Mouse (Mus musculus): Measurements from ENCODE around the gene Pla2g4a. TPM values are rescaled to one million over a fixed set of nuclear protein-coding genes. Genes with fewer than 3 reads are reported as not detected.

Gene Pla2g4a
- polyA plus RNA-seq, 1 experiment from 2014 or later: 45.6 TPM

DNA sequence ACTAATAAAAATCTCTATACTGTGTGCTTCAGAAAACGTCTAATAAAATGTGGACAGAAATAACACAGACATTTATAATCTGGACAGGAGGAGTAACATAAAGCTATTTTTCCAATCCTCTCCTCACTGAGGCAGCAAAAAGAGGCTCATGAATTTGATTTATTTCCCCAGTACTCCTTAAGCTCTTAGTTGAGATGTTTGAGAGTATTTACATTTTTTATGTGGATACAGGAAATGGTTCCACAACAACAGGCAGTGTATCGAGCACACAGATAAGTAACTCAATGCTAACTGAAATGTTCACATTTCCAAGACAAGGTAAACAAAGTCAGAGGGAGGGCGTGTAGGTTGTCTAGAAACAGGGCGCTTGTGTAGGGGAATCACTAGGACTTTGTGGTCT is 48.1 kb downstream of the Pla2g4a start:
- Histone ChIP-seq H3K9me3 (replicated peaks; ENCODE audit: control insufficient read depth, low read length) (no peaks in the 10 kb centered on the region), H3K4me3 (replicated peaks; ENCODE audit: low read length) (no peak overlapping the region), H3K9ac (ENCODE audit: low read length) (no peak overlapping the region), H3K4me1 (ENCODE audit: control insufficient read depth, insufficient read depth, low read length) (0 out of 2 replicates have a peak, but pooled peaks cover 6% of the 10 kb centered on the region), H3K36me3 (ENCODE audit: control insufficient read depth, insufficient read depth, low read length) (no peaks in the 10 kb centered on the region), H3K27me3 (ENCODE audit: control insufficient read depth, insufficient read depth, low read length) (no peaks in the 10 kb centered on the region), H3K27ac (ENCODE audit: low read length) (no peak overlapping the region), H3K4me2 (ENCODE audit: low read depth, low read length) (no peak overlapping the region)
- no peak for ATAC-seq (ENCODE audit: insufficient read depth, low FRiP score)
- 16% methylated on average over 4 of the region's 4 CpGs for WGBS

DNA sequence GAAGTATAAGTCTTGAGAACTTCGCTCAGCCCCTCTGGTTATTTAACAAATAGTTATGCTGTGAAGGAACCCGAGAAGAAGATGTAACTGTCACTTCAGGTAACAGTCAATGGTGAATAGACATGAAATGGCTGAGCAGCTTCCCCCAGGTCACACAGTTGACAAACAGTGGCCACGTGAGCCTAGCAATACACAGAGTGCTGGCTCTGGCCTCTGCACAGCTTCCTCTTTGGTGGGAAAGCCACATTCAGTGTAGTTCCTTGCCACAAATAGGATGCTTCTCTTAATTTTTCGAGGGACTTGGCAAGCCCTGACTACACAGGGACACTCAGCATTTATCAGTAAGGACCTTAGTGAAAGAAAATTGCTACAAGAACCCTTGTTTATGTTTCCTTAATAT is 50.0 kb downstream of the Pla2g4a start:
- no peak overlapping the region for H3K4me3 ChIP-seq (replicated peaks; ENCODE audit: low read length)

GRCm38 (mm10) chr1:149898001-149898625 is 63.0 kb downstream of the Pla2g4a start:
- H3K9me3 ChIP-seq (replicated peaks; ENCODE audit: control insufficient read depth, low read length): no peaks in the 10 kb centered on the region
- WGBS: 74% methylated on average over 4 of the region's 4 CpGs

More for the DNA sequence above, 50.0 kb downstream of the Pla2g4a start:
- H3K27me3 ChIP-seq (ENCODE audit: control insufficient read depth, insufficient read depth, low read length): no peaks in the 10 kb centered on the region
- no peaks in the 10 kb centered on the region for H3K9me3 ChIP-seq (replicated peaks; ENCODE audit: control insufficient read depth, low read length)
- no peak overlapping the region for H3K27ac ChIP-seq (ENCODE audit: low read length)
- H3K4me1 ChIP-seq (ENCODE audit: control insufficient read depth, insufficient read depth, low read length): 0 out of 2 replicates have a peak, but pooled peaks cover 6% of the 10 kb centered on the region
- WGBS: 73% methylated on average over 4 of the region's 4 CpGs
- H3K9ac ChIP-seq (ENCODE audit: low read length): no peak overlapping the region
- H3K4me2 ChIP-seq (ENCODE audit: low read depth, low read length): no peak overlapping the region
- ATAC-seq (ENCODE audit: insufficient read depth, low FRiP score): no peak
- no peaks in the 10 kb centered on the region for H3K36me3 ChIP-seq (ENCODE audit: control insufficient read depth, insufficient read depth, low read length)

DNA sequence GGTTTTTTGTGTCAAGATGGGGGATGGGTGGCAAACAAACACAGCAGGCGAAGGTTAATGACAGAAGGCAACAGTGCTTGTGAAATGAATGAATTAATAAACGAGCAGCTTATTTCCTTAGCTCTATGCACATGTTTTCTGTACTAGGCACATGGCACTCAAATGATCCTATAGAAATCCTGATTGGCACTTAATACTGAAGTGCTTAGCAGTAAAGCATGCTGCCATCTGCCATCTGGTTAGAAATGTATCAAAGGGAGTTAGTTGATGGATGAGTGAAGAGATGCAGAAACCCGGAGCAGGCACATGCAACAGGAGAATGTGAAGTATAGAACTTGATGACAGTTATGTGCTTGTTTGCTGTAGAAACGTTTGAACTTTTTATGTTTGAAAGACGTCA is 64.5 kb downstream of the Pla2g4a start:
- no peaks in the 10 kb centered on the region for H3K27me3 ChIP-seq (ENCODE audit: control insufficient read depth, insufficient read depth, low read length)
- no peaks in the 10 kb centered on the region for H3K9me3 ChIP-seq (replicated peaks; ENCODE audit: control insufficient read depth, low read length)
- H3K9ac ChIP-seq (ENCODE audit: low read length): no peak overlapping the region
- no peaks in the 10 kb centered on the region for H3K36me3 ChIP-seq (ENCODE audit: control insufficient read depth, insufficient read depth, low read length)
- ATAC-seq (ENCODE audit: insufficient read depth, low FRiP score): no peak
- no peak overlapping the region for H3K27ac ChIP-seq (ENCODE audit: low read length)
- 44% methylated on average over 5 of the region's 5 CpGs for WGBS
- no peaks in the 10 kb centered on the region for H3K4me1 ChIP-seq (ENCODE audit: control insufficient read depth, insufficient read depth, low read length)
- H3K4me2 ChIP-seq (ENCODE audit: low read depth, low read length): no peak overlapping the region
- H3K4me3 ChIP-seq (replicated peaks; ENCODE audit: low read length): no peak overlapping the region

More at GRCm38 (mm10) chr1:149898001-149898625, 63.0 kb downstream of the Pla2g4a start:
- Histone ChIP-seq H3K36me3 (ENCODE audit: control insufficient read depth, insufficient read depth, low read length) (no peaks in the 10 kb centered on the region), H3K27me3 (ENCODE audit: control insufficient read depth, insufficient read depth, low read length) (no peaks in the 10 kb centered on the region), H3K4me2 (ENCODE audit: low read depth, low read length) (no peak overlapping the region), H3K4me1 (ENCODE audit: control insufficient read depth, insufficient read depth, low read length) (no peaks in the 10 kb centered on the region), H3K27ac (ENCODE audit: low read length) (no peak overlapping the region), H3K4me3 (replicated peaks; ENCODE audit: low read length) (no peak overlapping the region), H3K9ac (ENCODE audit: low read length) (no peak overlapping the region)
- ATAC-seq (ENCODE audit: insufficient read depth, low FRiP score): no peak

DNA sequence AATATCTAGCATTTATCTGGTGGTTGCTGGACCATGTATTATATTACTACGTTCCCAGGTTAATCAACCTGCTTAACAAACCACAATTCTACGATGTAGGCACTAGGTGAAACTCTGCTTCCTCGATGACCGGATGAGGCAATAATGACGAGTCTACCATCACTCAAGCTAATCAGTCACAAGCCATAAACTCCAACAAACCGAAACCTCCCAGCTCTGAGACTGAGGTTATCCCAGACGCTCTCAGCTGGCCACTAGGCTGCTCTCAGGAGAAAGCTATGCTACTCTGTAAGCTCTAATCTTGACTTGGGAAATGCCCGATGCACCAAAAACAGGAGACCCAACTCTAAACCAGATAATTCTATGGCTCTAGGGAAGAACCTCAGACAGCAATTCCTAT is 66.2 kb downstream of the Pla2g4a start:
- H3K4me1 ChIP-seq (ENCODE audit: control insufficient read depth, insufficient read depth, low read length): no peaks in the 10 kb centered on the region
- no peak overlapping the region for H3K4me3 ChIP-seq (replicated peaks; ENCODE audit: low read length)
- H3K36me3 ChIP-seq (ENCODE audit: control insufficient read depth, insufficient read depth, low read length): no peaks in the 10 kb centered on the region
- no peaks in the 10 kb centered on the region for H3K9me3 ChIP-seq (replicated peaks; ENCODE audit: control insufficient read depth, low read length)
- no peak overlapping the region for H3K27ac ChIP-seq (ENCODE audit: low read length)
- H3K27me3 ChIP-seq (ENCODE audit: control insufficient read depth, insufficient read depth, low read length): no peaks in the 10 kb centered on the region
- no peak for ATAC-seq (ENCODE audit: insufficient read depth, low FRiP score)
- WGBS: 87% methylated on average over 8 of the region's 8 CpGs
- H3K9ac ChIP-seq (ENCODE audit: low read length): no peak overlapping the region
- no peak overlapping the region for H3K4me2 ChIP-seq (ENCODE audit: low read depth, low read length)

- Histone ChIP-seq H3K36me3 (ENCODE audit: control insufficient read depth, insufficient read depth, low read length) (no peaks in the 10 kb centered on the region), H3K27me3 (ENCODE audit: control insufficient read depth, insufficient read depth, low read length) (no peaks in the 10 kb centered on the region), H3K9me3 (replicated peaks; ENCODE audit: control insufficient read depth, low read length) (no peaks in the 10 kb centered on the region), H3K4me3 (replicated peaks; ENCODE audit: low read length) (no peak overlapping the region), H3K9ac (ENCODE audit: low read length) (no peak overlapping the region), H3K27ac (ENCODE audit: low read length) (no peak overlapping the region), H3K4me2 (ENCODE audit: low read depth, low read length) (no peak overlapping the region), H3K4me1 (ENCODE audit: control insufficient read depth, insufficient read depth, low read length) (no peaks in the 10 kb centered on the region)
- no peak for ATAC-seq (ENCODE audit: insufficient read depth, low FRiP score)
- 70% methylated on average over 2 of the region's 2 CpGs for WGBS
Observed at GRCm38 (mm10) chr1:149893903-149894302, 67.2 kb downstream of the Pla2g4a start.

- Histone ChIP-seq H3K27ac (ENCODE audit: low read length) (no peak overlapping the region), H3K27me3 (ENCODE audit: control insufficient read depth, insufficient read depth, low read length) (no peaks in the 10 kb centered on the region), H3K4me2 (ENCODE audit: low read depth, low read length) (no peak overlapping the region), H3K9ac (ENCODE audit: low read length) (no peak overlapping the region), H3K9me3 (replicated peaks; ENCODE audit: control insufficient read depth, low read length) (no peaks in the 10 kb centered on the region), H3K4me3 (replicated peaks; ENCODE audit: low read length) (no peak overlapping the region), H3K4me1 (ENCODE audit: control insufficient read depth, insufficient read depth, low read length) (no peaks in the 10 kb centered on the region), H3K36me3 (ENCODE audit: control insufficient read depth, insufficient read depth, low read length) (no peaks in the 10 kb centered on the region)
- no peak for ATAC-seq (ENCODE audit: insufficient read depth, low FRiP score)
- WGBS: 63% methylated on average over 5 of the region's 5 CpGs
Observed at GRCm38 (mm10) chr1:149891057-149891456, 70.0 kb downstream of the Pla2g4a start.

- Histone ChIP-seq H3K9me3 (replicated peaks; ENCODE audit: control insufficient read depth, low read length) (no peaks in the 10 kb centered on the region), H3K4me2 (ENCODE audit: low read depth, low read length) (no peak overlapping the region), H3K27ac (ENCODE audit: low read length) (no peak overlapping the region), H3K4me1 (ENCODE audit: control insufficient read depth, insufficient read depth, low read length) (no peaks in the 10 kb centered on the region), H3K27me3 (ENCODE audit: control insufficient read depth, insufficient read depth, low read length) (no peaks in the 10 kb centered on the region), H3K36me3 (ENCODE audit: control insufficient read depth, insufficient read depth, low read length) (no peaks in the 10 kb centered on the region), H3K9ac (ENCODE audit: low read length) (no peak overlapping the region), H3K4me3 (replicated peaks; ENCODE audit: low read length) (no peak overlapping the region)
- no peak for ATAC-seq (ENCODE audit: insufficient read depth, low FRiP score)
- WGBS: 60% methylated on average over 6 of the region's 6 CpGs
Observed at GRCm38 (mm10) chr1:149882419-149883025, 78.6 kb downstream of the Pla2g4a start.

GRCm38 (mm10) chr1:149878175-149878574 is 82.9 kb downstream of the Pla2g4a start:
- no peak overlapping the region for H3K4me2 ChIP-seq (ENCODE audit: low read depth, low read length)
- no peaks in the 10 kb centered on the region for H3K4me1 ChIP-seq (ENCODE audit: control insufficient read depth, insufficient read depth, low read length)
- ATAC-seq (ENCODE audit: insufficient read depth, low FRiP score): no peak; the same call in 1 of the 2 replicates
- H3K9ac ChIP-seq (ENCODE audit: low read length): no peak overlapping the region
- H3K4me3 ChIP-seq (replicated peaks; ENCODE audit: low read length): no peak overlapping the region
- H3K27ac ChIP-seq (ENCODE audit: low read length): no peak overlapping the region
- no peaks in the 10 kb centered on the region for H3K36me3 ChIP-seq (ENCODE audit: control insufficient read depth, insufficient read depth, low read length)
- no peaks in the 10 kb centered on the region for H3K9me3 ChIP-seq (replicated peaks; ENCODE audit: control insufficient read depth, low read length)
- no peaks in the 10 kb centered on the region for H3K27me3 ChIP-seq (ENCODE audit: control insufficient read depth, insufficient read depth, low read length)
- WGBS: 57% methylated on average over 3 of the region's 3 CpGs
